ENCODE assay signal across 7 mouse cellular contexts in the genomic region with DNA sequence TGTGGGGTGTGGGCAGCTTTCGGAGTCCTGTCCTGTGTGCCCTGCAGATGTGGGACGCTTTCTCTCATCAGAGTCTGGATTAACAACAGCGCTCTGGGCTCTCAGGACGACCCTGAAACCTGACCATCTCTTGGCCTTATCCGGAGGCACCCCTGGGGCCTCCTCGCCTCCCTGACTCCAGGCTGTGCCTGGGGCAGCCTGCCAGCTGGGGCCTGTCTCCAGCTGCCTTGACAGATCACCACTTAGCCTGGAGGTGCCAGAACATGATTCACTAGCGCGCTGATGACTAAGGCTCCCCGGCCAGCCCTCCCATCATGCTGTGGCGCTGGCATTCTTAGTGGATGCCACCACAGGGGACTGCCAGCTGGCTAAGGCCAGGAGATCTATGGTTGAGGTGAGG. TPM values are rescaled to one million over a fixed set of nuclear protein-coding genes. Genes with fewer than 3 reads are reported as not detected.
A peak's percentile ranks its signal among the peaks of the same experiment; 100 is the strongest.
DNase-seq lines count a peak whose midpoint lies in the region; ATAC-seq lines count a peak whose summit lies in the region.

No protein-coding gene starts in this region.

- H3K36me3 ChIP-seq in embryonic facial prominence, embryonic 12.5 days, result no peaks in the 10 kb centered on the region
- no peaks in the 10 kb centered on the region for H3K36me3 ChIP-seq in heart, embryonic 15.5 days
- no peaks in the 10 kb centered on the region for H3K36me3 ChIP-seq in limb, embryonic 15.5 days
- no peaks in the 10 kb centered on the region for H3K36me3 ChIP-seq in neural tube, embryonic 15.5 days

- H3K4me3 ChIP-seq in embryonic facial prominence, embryonic 12.5 days, result no peak overlapping the region
- H3K4me3 ChIP-seq in heart, embryonic 15.5 days, result no peak overlapping the region
- H3K4me3 ChIP-seq in limb, embryonic 15.5 days, result no peak overlapping the region
- no peak overlapping the region for H3K4me3 ChIP-seq in neural tube, embryonic 15.5 days (replicated peaks)

- H3K4me1 ChIP-seq in embryonic facial prominence, embryonic 12.5 days, result peaks cover 38% of the 10 kb centered on the region
- H3K4me1 ChIP-seq in heart, embryonic 15.5 days (replicated peaks), result peaks cover 65% of the 10 kb centered on the region
- H3K4me1 ChIP-seq in limb, embryonic 15.5 days, result peaks cover 49% of the 10 kb centered on the region
- H3K4me1 ChIP-seq in neural tube, embryonic 15.5 days, result peaks cover 29% of the 10 kb centered on the region

- H3K27ac ChIP-seq in embryonic facial prominence, embryonic 12.5 days, result peak overlapping the region; percentile 72
- H3K27ac ChIP-seq in heart, embryonic 15.5 days, result peak overlapping the region; percentile 69
- peak overlapping the region; percentile 57; the same call in 1 of the 2 replicates for H3K27ac ChIP-seq in limb, embryonic 15.5 days
- no peak overlapping the region for H3K27ac ChIP-seq in neural tube, embryonic 15.5 days (replicated peaks)

- whole genome bisulfite sequencing in embryonic facial prominence, embryonic 12.5 days, result 33% methylated on average over 10 of the region's 10 CpGs
- WGBS in heart, embryonic 15.5 days, result 11% methylated on average over 10 of the region's 10 CpGs
- 7% methylated on average over 10 of the region's 10 CpGs for WGBS in limb, embryonic 15.5 days
- WGBS in neural tube, embryonic 15.5 days, result 23% methylated on average over 10 of the region's 10 CpGs

- H3K9ac ChIP-seq in embryonic facial prominence, embryonic 12.5 days, result no peak overlapping the region
- no peak overlapping the region for H3K9ac ChIP-seq in heart, embryonic 15.5 days
- H3K9ac ChIP-seq in limb, embryonic 15.5 days, result no peak overlapping the region
- H3K9ac ChIP-seq in neural tube, embryonic 15.5 days (replicated peaks), result no peak overlapping the region

- peak; percentile 94 for DNase-seq in adrenal gland, postnatal 14 days
- DNase-seq in kidney, postnatal 10 days, result peak; percentile 88
- DNase-seq in yolk sac, embryonic 10.5 days (ENCODE audit: low spot score), result peak; percentile 60

- H3K4me2 ChIP-seq in embryonic facial prominence, embryonic 12.5 days (replicated peaks), result no peak overlapping the region
- 0 out of 2 replicates have a peak overlapping the region, but pooled peaks have one; percentile 1 for H3K4me2 ChIP-seq in heart, embryonic 15.5 days
- H3K4me2 ChIP-seq in limb, embryonic 15.5 days, result 0 out of 2 replicates have a peak overlapping the region, but pooled peaks have one; percentile 1
- H3K4me2 ChIP-seq in neural tube, embryonic 15.5 days, result no peak overlapping the region

- 0 out of 2 replicates have a peak, but pooled peaks have one; percentile 13 for ATAC-seq in embryonic facial prominence, embryonic 12.5 days (ENCODE audit: insufficient number of reproducible peaks, insufficient read depth, low FRiP score, low TSS enrichment)
- peak; percentile 87 for ATAC-seq in heart, embryonic 15.5 days (replicated peaks; ENCODE audit: insufficient number of reproducible peaks, insufficient read depth, low FRiP score, low read depth)
- peak; percentile 45 for ATAC-seq in limb, embryonic 15.5 days (ENCODE audit: insufficient number of reproducible peaks, low FRiP score, low TSS enrichment, low read depth)
- peak; percentile 31; the same call in 1 of the 2 replicates for ATAC-seq in neural tube, embryonic 15.5 days (ENCODE audit: low FRiP score)

- no peaks in the 10 kb centered on the region for H3K9me3 ChIP-seq in embryonic facial prominence, embryonic 12.5 days
- H3K9me3 ChIP-seq in heart, embryonic 15.5 days (replicated peaks), result no peaks in the 10 kb centered on the region
- no peaks in the 10 kb centered on the region for H3K9me3 ChIP-seq in limb, embryonic 15.5 days
- H3K9me3 ChIP-seq in neural tube, embryonic 15.5 days (replicated peaks), result no peaks in the 10 kb centered on the region

- no peaks in the 10 kb centered on the region for H3K27me3 ChIP-seq in embryonic facial prominence, embryonic 12.5 days
- H3K27me3 ChIP-seq in heart, embryonic 15.5 days, result no peaks in the 10 kb centered on the region
- H3K27me3 ChIP-seq in limb, embryonic 15.5 days, result no peaks in the 10 kb centered on the region
- H3K27me3 ChIP-seq in neural tube, embryonic 15.5 days (replicated peaks), result no peaks in the 10 kb centered on the region

RNA-seq across cellular contexts. Expression of a gene that starts 37.1 kb away (rescaled TPM):
- 47.3 and 100 TPM in 2 replicates for total RNA-seq in adrenal gland, postnatal 14 days (2021)
- polyA plus RNA-seq in embryonic facial prominence, embryonic 12.5 days (2016; fragmentation: Nextera tagmentation; extraction: Ambion mirVana), result 13.0 and 15.8 TPM in 2 replicates
- 16.4 and 22.5 TPM in 2 replicates for polyA plus RNA-seq in heart, embryonic 15.5 days (2015; fragmentation: Nextera tagmentation; extraction: Ambion mirVana)
- 30.5 and 37.1 TPM in 2 replicates for polyA plus RNA-seq in limb, embryonic 15.5 days (2015; fragmentation: Nextera tagmentation; extraction: Ambion mirVana)
- polyA plus RNA-seq in neural tube, embryonic 15.5 days (2015; fragmentation: Nextera tagmentation; extraction: Ambion mirVana), result 18.4 and 20.7 TPM in 2 replicates

Comparison
In these comparisons a context has a peak if more than half of its experiments do, and no peak if none do; other contexts are left out.
1. ATAC-seq: peak in every context shown above with its lines; median percentile 87 in heart, embryonic 15.5 days; 45 in limb, embryonic 15.5 days; 31 in neural tube, embryonic 15.5 days; 13 in embryonic facial prominence, embryonic 12.5 days.
2. H3K4me2 ChIP-seq: peak in heart, embryonic 15.5 days (single experiment) and limb, embryonic 15.5 days (single experiment); none in embryonic facial prominence, embryonic 12.5 days (single experiment) and neural tube, embryonic 15.5 days (single experiment).
3. Peak in every context shown above with its lines, with median percentiles within 50 percentile points of each other: DNase-seq.